Mouse (Mus musculus) CH12.LX (cell line): ENCODE results near the gene Pf4.

Experiments
- CTCF ChIP-seq, 2 experiments: IDR thresholded peaks in 1 of 2; conservative IDR thresholded peaks in 1 of 2; 2 replicates each; pipeline ENCODE4 v1.5.1; 2011 to 2012; ENCODE audit warnings: low read depth in 2 of 2, low read length in 2 of 2, improper control_type of control experiment in 1 of 2, inconsistent platforms in 1 of 2, mild to moderate bottlenecking in 1 of 2, moderate library complexity in 1 of 2
- EP300 ChIP-seq: IDR thresholded peaks from 2 replicates; pipeline ENCODE4 v1.6.1; 2011; ENCODE audit warnings: low read length, improper control_type of control experiment
- HCFC1 ChIP-seq: IDR thresholded peaks from 2 replicates; pipeline ENCODE4 v1.6.1; 2012; ENCODE audit warnings: low read depth, mild to moderate bottlenecking, inconsistent platforms, low read length, improper control_type of control experiment
- IRF4 ChIP-seq: IDR thresholded peaks from 2 replicates; pipeline ENCODE4 v1.6.1; 2014; ENCODE audit warnings: low read depth, mild to moderate bottlenecking, inconsistent platforms, low read length, improper control_type of control experiment
- MAFK ChIP-seq: IDR thresholded peaks from 2 replicates; pipeline ENCODE4 v1.6.1; 2011; ENCODE audit warnings: low read length, improper control_type of control experiment; ENCODE audit not compliant: insufficient replicate concordance
- MEF2A ChIP-seq: IDR thresholded peaks from 2 replicates; pipeline ENCODE4 v1.6.1; 2014; ENCODE audit warnings: low read depth, mild to moderate bottlenecking, inconsistent platforms, low read length, improper control_type of control experiment, borderline replicate concordance
- USF1 ChIP-seq: IDR thresholded peaks from 2 replicates; pipeline ENCODE4 v1.6.1; 2014; ENCODE audit warnings: low read depth, mild to moderate bottlenecking, inconsistent platforms, low read length, improper control_type of control experiment

GRCm38 (mm10) chr5:90742029-90742428 is 30.2 kb upstream of the Pf4 start:
- TF ChIP-seq MAFK = peak; percentile 98
- TF ChIP-seq CTCF (conservative IDR thresholded peaks at IDR 0.05 in 1 of 2, IDR thresholded peaks at IDR 0.05 in 1 of 2; ENCODE audit: low read depth in 2 of 2, low read length in 2 of 2) = no peak
- peak; percentile 45; the same call in 1 of the 2 replicates for TF ChIP-seq MEF2A
- 0 out of 2 replicates have a peak, but pooled peaks have one; percentile 26 for TF ChIP-seq IRF4
- peak; percentile 33; the same call in 1 of the 2 replicates for TF ChIP-seq HCFC1
- TF ChIP-seq USF1 = no peak; the same call in 1 of the 2 replicates
- peak; percentile 84 for TF ChIP-seq EP300
